Mouse (Mus musculus) spleen, adult 2 months (tissue): Measurements from ENCODE around the gene Grm7. TPM values are rescaled to one million over a fixed set of nuclear protein-coding genes. Genes with fewer than 3 reads are reported as not detected.

Experiments
- DNase-seq, 2 experiments: peaks; one replicate each; pipeline versions ENCODE4 v3.0.0 to v3.0.0-alpha.2; 2012 to 2021; ENCODE audit warnings: low spot score in 2 of 2, low read depth in 1 of 2
- H3K27ac ChIP-seq: fragments of 200-500 bp; 2 replicates; pipeline ENCODE4 v1.5.1; 2012; ENCODE audit warnings: low read length, inconsistent platforms; ENCODE audit not compliant: insufficient read depth
- H3K27me3 ChIP-seq: fragments of 200-500 bp; 2 replicates; pipeline ENCODE4 v1.6.1; 2012; ENCODE audit warnings: mild to moderate bottlenecking, moderate library complexity, low read length, inconsistent platforms; ENCODE audit not compliant: control insufficient read depth, insufficient read depth
- H3K36me3 ChIP-seq: fragments of 200-500 bp; 2 replicates; pipeline ENCODE4 v1.6.1; 2012; ENCODE audit warnings: mild to moderate bottlenecking, low read length, inconsistent platforms; ENCODE audit not compliant: control insufficient read depth, insufficient read depth
- H3K4me1 ChIP-seq: fragments of 200-500 bp; 2 replicates; pipeline ENCODE4 v1.6.1; 2011; ENCODE audit warnings: inconsistent platforms; ENCODE audit not compliant: control insufficient read depth, insufficient read depth, insufficient read length
- H3K4me3 ChIP-seq: fragments of 200-500 bp; 2 replicates; pipeline ENCODE4 v1.5.1; 2011; ENCODE audit warnings: mild to moderate bottlenecking, inconsistent platforms; ENCODE audit not compliant: insufficient read depth, insufficient read length; ENCODE audit errors: extremely low read depth
- CTCF ChIP-seq: fragments of 200-500 bp; IDR thresholded peaks from 2 replicates; pipeline ENCODE4 v1.5.1; 2011; ENCODE audit warnings: mild to moderate bottlenecking, inconsistent platforms; ENCODE audit not compliant: insufficient read depth, insufficient read length, insufficient replicate concordance; ENCODE audit errors: extremely low read depth
- POLR2A ChIP-seq: fragments of 200-500 bp; IDR thresholded peaks from 2 replicates; pipeline ENCODE4 v1.6.1; 2011; ENCODE audit warnings: low read depth, low read length, inconsistent platforms
- WGBS: fragments of 180-500 bp; shearing (Covaris S2); methylation state at CpG from one replicate; pipeline ENCODE4 v1.1.7; 2018; 5-methylcytosine and 5-hydroxymethylcytosine counted together
- polyA plus RNA-seq: library from polyadenylated mRNA; depleted of rRNA; stranded (reverse); fragments of >200 nt; gene quantifications from 2 replicates; pipeline ENCODE4 v1.2.3, GENCODE M21; 2012

Gene Grm7
- polyA plus RNA-seq, 1 experiment, result not detected

GRCm38 (mm10) chr6:110668447-110668846 lies 23.1 kb downstream of the Grm7 start:
- 62% methylated on average over 5 of the region's 5 CpGs for WGBS
- no peak for TF ChIP-seq CTCF
- no peak for TF ChIP-seq POLR2A
- Histone ChIP-seq H3K27ac (no peak overlapping the region), H3K4me3 (no peak overlapping the region), H3K27me3 (no peaks in the 10 kb centered on the region), H3K4me1 (no peaks in the 10 kb centered on the region), H3K36me3 (no peaks in the 10 kb centered on the region)
- DNase-seq, result no peak

DNA sequence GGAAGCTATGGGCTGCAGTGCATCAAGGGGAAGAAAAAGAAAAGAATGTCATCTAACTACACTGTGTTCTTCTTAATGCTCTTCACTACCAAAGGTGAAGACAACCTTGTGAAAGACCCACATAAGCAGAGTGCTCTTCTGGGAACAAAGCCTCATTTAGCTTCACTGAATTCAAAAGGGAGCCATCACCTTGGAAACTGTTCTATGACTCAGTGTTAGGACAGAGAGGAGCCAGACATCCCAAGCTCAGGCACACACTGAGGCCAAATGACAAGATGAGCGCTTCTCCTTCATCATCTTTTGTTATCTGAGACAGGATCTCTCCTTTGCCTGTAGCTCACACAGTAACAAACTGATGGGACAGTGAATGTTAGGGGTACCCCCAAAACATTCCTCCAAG lies 45.6 kb downstream of the Grm7 start:
- TF ChIP-seq CTCF (no peak), POLR2A (no peak)
- Histone ChIP-seq H3K4me1 (no peaks in the 10 kb centered on the region), H3K36me3 (no peaks in the 10 kb centered on the region), H3K4me3 (no peak overlapping the region), H3K27me3 (no peaks in the 10 kb centered on the region), H3K27ac (no peak overlapping the region)
- WGBS, result 86% methylated on average over 1 of the region's 1 CpGs
- DNase-seq, result no peak

DNA sequence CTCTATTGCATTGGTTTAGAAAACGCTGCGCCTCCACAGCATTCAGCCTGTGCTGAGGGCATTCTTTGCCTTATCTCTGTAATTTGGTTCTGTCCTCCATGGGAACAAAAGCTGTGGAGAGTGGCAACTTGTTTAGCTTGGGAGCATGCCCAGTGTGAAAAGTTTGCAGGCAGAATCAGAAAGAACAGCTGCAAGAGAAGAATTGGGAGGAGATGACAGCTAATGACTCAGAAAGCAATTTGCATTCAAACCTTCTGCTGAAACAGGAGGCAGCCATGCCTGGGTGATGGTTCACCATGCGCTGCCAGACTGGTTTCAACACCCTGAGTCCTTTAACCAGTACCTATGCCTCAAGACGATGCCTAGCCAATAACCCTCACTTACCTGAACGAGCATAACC lies 64.4 kb downstream of the Grm7 start:
- Histone ChIP-seq H3K36me3 (no peaks in the 10 kb centered on the region), H3K4me1 (no peaks in the 10 kb centered on the region), H3K27me3 (no peaks in the 10 kb centered on the region), H3K27ac (no peak overlapping the region), H3K4me3 (no peak overlapping the region)
- 79% methylated on average over 5 of the region's 5 CpGs for WGBS
- TF ChIP-seq POLR2A (no peak), CTCF (no peak)
- DNase-seq, result no peak

DNA sequence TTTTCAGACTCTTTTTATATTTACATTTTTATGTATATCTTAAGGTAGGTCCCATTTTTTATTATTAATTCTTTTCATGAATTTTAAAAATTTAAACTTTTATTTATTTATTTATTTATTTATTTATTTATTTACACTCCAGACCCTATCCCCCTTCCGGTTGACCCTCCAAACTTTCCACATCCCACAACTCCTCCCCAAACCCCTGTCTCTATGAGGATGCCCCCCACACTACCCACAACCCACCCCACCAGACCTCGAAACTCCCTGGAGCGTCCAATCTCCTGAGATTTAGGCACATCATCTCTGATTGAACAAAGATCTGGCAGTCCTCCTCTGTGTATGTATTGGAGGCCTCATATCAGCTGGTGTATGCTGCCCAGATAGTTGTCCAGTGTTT lies 69.6 kb downstream of the Grm7 start:
- WGBS, result 88% methylated on average over 3 of the region's 3 CpGs
- Histone ChIP-seq H3K4me3 (no peak overlapping the region), H3K27me3 (no peaks in the 10 kb centered on the region), H3K4me1 (no peaks in the 10 kb centered on the region), H3K36me3 (no peaks in the 10 kb centered on the region), H3K27ac (no peak overlapping the region)
- no peak for TF ChIP-seq POLR2A
- no peak for DNase-seq

- 87% methylated on average over 4 of the region's 4 CpGs for WGBS
- H3K4me3 ChIP-seq, result no peak overlapping the region
- H3K27me3 ChIP-seq, result no peaks in the 10 kb centered on the region
- no peak overlapping the region for H3K27ac ChIP-seq
- no peaks in the 10 kb centered on the region for H3K36me3 ChIP-seq
- H3K4me1 ChIP-seq, result no peaks in the 10 kb centered on the region
- DNase-seq, result no peak
- TF ChIP-seq POLR2A (no peak), CTCF (no peak)
Measured at GRCm38 (mm10) chr6:110723371-110723770, 78.0 kb downstream of the Grm7 start.

DNA sequence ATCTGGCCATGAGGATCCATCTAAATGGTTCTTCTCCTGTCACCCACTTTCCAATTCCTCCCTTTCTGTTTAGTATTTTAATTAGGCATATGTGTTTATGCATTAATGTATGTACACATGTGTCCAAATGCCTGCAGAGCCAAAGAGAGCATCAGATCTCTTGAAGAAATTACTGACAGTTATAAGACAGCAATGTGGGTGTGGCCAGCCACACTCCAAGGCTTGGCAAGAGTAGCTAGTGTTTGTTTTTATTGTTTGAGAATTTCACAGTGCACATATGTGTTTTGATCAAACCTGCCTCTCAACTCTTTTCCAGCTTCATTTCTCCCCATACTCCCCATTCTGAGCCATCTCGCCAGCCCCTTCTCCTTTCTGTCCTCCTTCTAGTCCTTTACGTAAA lies 88.5 kb downstream of the Grm7 start:
- Histone ChIP-seq H3K36me3 (no peaks in the 10 kb centered on the region), H3K4me1 (no peaks in the 10 kb centered on the region), H3K27me3 (no peaks in the 10 kb centered on the region), H3K27ac (no peak overlapping the region), H3K4me3 (no peak overlapping the region)
- TF ChIP-seq POLR2A (no peak), CTCF (no peak)
- WGBS, result 89% methylated on average over 2 of the region's 2 CpGs
- DNase-seq, result no peak

GRCm38 (mm10) chr6:110743981-110744670 lies 98.7 kb downstream of the Grm7 start:
- 43% methylated on average over 7 of the region's 7 CpGs for WGBS

More at GRCm38 (mm10) chr6:110743981-110744670, 98.7 kb downstream of the Grm7 start:
- H3K4me3 ChIP-seq, result no peak overlapping the region
- TF ChIP-seq POLR2A, result no peak
- no peak for TF ChIP-seq CTCF
- H3K27me3 ChIP-seq, result no peaks in the 10 kb centered on the region
- H3K4me1 ChIP-seq, result no peaks in the 10 kb centered on the region
- H3K36me3 ChIP-seq, result no peaks in the 10 kb centered on the region
- no peak for DNase-seq
- H3K27ac ChIP-seq, result no peak overlapping the region
